Mouse (Mus musculus) Muller cell, postnatal 12 days (primary cell): ENCODE data around the gene Vangl1.
A peak's percentile ranks its signal among the peaks of the same experiment; 100 is the strongest.
"Not testable (repeated sequence)": the region's sequence is repeated elsewhere in the genome, so short reads cannot be mapped to it uniquely, and the experiment has no call there.

Experiments
- DNase-seq: peaks from one replicate; pipeline ENCODE4 v3.0.0-alpha.2; 2015; ENCODE audit errors: inconsistent ontology term

Gene Vangl1

GRCm38 (mm10) chr3:102169197-102169905 lies 35.1 kb downstream of the Vangl1 start:
- peak; percentile 98 for DNase-seq

DNA sequence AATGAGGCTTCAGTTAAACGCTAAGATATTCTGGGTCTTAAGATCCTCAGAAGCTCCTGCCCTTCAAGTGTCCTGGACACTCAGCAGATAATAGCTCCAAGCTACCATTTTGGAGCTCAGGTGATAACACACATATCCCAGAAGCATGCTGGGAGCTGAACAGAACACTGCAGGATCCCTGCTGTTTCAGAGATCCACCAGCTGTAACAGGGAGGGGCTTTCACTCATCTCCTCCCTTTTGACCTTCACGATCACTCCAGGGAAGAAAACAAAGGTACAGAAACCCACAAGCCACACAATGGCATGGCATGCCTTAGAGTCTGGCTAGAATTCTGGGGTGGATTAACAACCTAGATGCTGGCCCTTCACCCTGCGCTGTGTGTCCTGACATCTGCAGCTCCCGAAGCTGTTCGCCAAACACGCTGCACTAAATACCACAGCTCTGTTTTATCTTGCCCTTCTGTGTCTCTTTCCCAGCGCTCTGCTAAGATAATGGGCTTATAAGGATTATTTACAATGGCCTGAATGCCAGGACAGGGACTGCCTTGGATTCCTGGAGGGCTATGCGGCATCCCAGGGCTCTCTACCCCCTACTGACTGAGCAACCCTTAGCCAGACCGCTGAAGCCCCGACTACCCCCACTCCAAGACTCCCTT lies 36.8 kb downstream of the Vangl1 start:
- DNase-seq, result peak; percentile 61

GRCm38 (mm10) chr3:102166794-102167193 lies 37.7 kb downstream of the Vangl1 start:
- no peak for DNase-seq

DNA sequence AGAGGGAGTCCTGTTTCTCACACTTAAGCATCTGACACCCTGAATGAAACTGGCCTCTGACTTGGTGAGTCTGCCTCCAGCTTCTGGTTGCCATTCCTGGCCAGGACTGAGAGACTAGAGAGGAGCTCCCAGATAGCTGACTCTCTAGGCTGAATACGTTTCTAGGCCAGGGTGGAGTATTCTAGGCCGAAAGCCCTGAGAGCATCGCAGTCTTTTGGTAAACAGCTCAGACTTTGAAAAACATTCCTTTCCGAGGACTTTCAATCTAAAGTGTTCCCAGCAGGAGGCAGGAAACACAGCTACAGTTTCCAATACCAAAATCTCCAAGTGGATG lies 38.2 kb downstream of the Vangl1 start:
- no peak for DNase-seq

GRCm38 (mm10) chr3:102165536-102166286 lies 38.8 kb downstream of the Vangl1 start:
- no peak for DNase-seq

DNA sequence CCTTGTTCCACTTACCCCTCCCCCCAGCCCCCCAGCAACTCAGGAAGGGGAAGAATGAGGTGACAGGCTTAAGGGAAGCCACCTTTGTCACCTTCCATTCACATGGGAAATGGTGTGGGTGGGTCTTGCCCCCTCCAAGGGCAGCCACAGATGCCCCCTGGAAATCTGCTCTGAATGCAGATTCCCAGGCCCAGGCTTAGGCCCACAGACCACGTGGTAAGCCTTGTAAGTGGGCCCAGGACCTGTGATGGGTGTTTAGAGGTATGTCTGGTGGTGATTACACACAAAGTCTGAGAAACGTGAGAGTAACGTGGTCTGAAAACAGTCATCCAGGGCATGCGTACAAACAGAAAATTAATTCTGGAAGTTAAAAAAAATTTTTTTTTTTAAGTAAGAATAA lies 39.6 kb downstream of the Vangl1 start:
- DNase-seq, result no peak

- DNase-seq, result not testable (repeated sequence)
Observed at GRCm38 (mm10) chr3:102163861-102164260, 40.6 kb downstream of the Vangl1 start.

- peak; percentile 72 for DNase-seq
Observed at GRCm38 (mm10) chr3:102159423-102160325, 44.8 kb downstream of the Vangl1 start.

- DNase-seq, result no peak
Observed at GRCm38 (mm10) chr3:102158759-102159422, 45.6 kb downstream of the Vangl1 start.

DNA sequence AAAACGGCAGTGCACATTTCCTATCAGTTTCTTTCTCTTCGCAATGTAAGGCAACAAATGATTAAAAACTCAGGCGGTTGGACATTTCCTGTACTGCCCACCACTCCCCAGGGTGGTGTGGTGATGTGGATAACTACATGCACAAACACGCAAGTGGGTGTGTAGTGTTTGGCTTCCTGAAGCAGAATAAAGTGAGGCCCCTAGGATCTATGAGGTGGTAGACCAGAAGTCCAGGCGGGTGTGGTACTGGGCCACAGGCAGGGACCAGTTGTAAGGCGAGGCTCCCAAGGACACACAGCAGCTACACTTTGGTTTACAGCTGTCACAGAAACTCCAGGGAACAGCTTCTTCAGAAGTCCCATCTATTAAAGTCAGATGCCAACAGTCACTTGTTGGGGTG lies 46.8 kb downstream of the Vangl1 start:
- DNase-seq, result no peak

DNA sequence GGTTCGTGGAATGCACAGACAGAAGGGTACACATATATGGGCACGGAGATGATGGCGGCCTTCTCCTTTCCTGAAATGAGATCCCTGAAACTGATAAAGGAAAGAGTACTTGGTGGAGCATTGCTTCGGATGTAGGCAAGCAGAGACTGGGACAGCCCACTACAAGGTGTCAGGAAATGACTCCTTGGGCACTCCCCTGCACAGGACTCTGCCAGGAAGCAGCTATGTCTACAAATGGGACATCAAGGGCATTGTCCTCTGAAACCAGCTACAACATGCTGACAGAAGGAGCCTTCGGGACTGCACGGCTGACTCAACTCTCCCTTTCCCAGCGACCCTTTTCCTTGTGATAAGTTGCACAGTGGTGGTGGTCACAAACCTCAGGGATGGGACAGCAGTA lies 47.8 kb downstream of the Vangl1 start:
- DNase-seq, result no peak

- DNase-seq, result no peak
Observed at GRCm38 (mm10) chr3:102154107-102154506, 50.4 kb downstream of the Vangl1 start.

GRCm38 (mm10) chr3:102152872-102153271 lies 51.6 kb downstream of the Vangl1 start:
- peak; percentile 49 for DNase-seq

DNA sequence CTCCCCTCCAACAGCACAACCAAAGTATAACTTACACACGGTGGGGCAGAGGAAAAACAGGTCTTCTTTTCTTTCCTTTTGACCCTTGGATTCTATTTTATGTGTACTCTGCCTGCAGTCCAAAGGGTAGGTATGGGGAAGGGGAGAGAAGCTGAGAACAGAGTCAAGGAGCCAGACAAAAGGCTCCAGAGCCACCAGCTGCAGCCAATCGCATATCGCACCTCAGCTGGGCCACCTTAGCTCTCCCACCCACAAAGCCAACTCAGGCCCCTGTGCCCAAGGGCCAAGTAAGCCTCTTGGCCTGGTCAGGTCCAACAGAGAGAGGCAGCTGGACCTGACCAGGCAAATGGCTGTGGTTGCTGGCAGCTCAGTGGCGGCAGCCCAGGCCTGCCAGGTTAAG lies 52.0 kb downstream of the Vangl1 start:
- no peak for DNase-seq

DNA sequence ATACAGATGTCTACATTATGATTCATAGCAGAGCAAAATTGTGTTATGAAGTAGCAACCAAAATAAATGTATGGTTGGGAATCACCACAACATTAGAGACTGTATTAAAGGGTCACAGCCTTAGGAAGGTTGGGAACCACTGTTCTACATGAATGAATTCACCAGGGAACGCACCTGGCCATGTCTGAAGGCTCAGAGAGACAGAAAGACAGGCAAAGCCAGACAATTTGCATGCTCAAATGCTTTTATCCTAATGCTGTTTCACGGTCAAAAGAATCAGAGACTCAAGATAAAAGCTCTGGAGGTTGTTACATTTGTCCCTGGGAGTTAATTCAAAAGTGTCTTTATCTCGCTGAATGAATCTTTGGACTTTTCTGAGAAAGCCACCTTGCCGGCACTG lies 52.6 kb downstream of the Vangl1 start:
- peak; percentile 11 for DNase-seq

DNA sequence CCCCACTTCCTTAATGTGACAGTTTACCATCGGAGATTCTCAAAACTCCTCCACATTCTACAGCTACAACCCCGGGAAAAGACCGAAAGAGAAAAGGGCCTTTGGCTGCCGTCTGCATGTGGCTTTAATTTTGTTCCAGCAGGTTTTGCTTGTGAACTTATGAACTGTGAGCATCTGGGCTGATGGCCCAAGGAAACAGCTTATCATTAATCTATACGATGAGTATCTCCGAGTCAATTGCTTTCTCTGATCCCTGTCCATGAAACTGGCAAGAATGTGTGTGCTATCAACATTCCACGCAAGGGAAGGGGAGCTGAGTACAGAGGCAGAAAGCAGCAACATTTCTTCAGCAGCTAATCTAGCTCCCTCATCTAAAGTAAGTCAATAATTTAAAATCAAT lies 54.6 kb downstream of the Vangl1 start:
- no peak for DNase-seq

DNA sequence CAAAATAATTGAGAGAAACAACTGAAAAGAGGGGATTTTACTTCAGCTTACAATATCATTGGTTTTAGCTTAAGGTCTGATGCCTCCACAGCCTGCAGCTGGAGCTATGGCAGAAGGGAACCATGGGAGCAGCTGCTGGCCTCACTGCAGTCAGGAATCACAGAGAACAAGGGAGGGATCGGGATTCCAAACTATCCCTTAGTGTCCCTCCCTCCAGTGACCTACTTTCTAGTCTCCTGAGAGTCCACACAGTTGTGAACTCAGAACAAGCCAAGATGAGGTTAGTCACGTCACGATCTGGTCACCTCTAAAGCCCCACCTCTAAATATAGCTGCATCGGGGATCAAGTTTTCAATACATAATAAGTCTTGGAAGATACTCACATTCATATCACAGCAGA lies 57.3 kb downstream of the Vangl1 start:
- DNase-seq, result peak; percentile 25

- DNase-seq, result no peak
Observed at GRCm38 (mm10) chr3:102146428-102146827, 58.1 kb downstream of the Vangl1 start.

DNA sequence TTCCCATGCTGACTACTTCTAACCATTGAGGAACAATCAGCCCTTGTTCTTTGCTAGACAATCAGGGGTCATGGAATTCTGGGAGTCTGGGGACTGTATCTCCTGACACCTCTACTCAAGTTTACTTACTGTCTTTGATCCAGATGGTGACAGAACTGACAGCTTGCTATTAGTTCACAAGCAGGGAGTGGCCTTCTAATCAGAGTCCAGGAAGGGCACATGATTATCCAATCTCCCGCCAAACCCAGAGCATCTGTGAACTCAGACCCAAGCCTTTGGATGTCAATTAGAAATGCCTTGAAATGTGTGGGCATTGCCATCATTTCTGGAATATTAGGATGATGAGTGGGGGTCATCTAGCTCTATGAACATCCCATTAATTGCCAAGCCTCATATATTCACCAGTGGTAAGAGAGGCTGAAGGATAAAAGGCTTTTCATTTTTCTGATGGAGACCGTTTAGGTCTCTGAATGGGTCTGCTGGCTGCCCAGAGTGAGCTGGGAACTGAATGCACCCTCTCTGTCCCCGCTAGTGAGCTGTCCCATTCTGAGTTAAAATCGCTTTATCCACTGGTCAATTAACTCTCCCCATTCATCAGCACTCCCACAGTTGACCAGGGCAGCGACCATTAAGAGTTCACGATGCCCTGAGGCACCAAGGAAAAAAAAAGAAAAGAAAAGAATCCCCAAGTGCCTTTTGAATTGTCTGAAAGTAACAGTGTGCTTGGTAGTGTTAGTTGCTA lies 58.7 kb downstream of the Vangl1 start:
- peak; percentile 94 for DNase-seq

- no peak for DNase-seq
Observed at GRCm38 (mm10) chr3:102144401-102144800, 60.1 kb downstream of the Vangl1 start.

GRCm38 (mm10) chr3:102143536-102143935 lies 61.0 kb downstream of the Vangl1 start:
- no peak for DNase-seq
